Mouse (Mus musculus) thymus, adult 2 months (tissue): ENCODE data around the gene Snx32. TPM values are rescaled to one million over a fixed set of nuclear protein-coding genes. Genes with fewer than 3 reads are reported as not detected.

Experiments used
- DNase-seq: peaks from one replicate; pipeline ENCODE4 v3.0.0; 2021
- H3K27ac ChIP-seq: fragments of 200-500 bp; 2 replicates; pipeline ENCODE4 v1.5.1; 2012; ENCODE audit warnings: low read length, control low read depth; ENCODE audit not compliant: control insufficient read depth, insufficient read depth
- H3K27me3 ChIP-seq: fragments of 200-500 bp; 2 replicates; pipeline ENCODE4 v1.6.1; 2012; ENCODE audit warnings: mild to moderate bottlenecking, low read length, moderate library complexity, mixed read lengths; ENCODE audit not compliant: control insufficient read depth, insufficient read depth
- H3K36me3 ChIP-seq: fragments of 200-500 bp; 2 replicates; pipeline ENCODE4 v1.6.1; 2012; ENCODE audit warnings: mild to moderate bottlenecking, low read length, moderate library complexity; ENCODE audit not compliant: control insufficient read depth, insufficient read depth
- H3K4me1 ChIP-seq: fragments of 200-500 bp; replicated peaks from 2 replicates; pipeline ENCODE4 v1.6.1; 2012; ENCODE audit warnings: low read length; ENCODE audit not compliant: control insufficient read depth, insufficient read depth
- H3K4me3 ChIP-seq: fragments of 200-500 bp; 2 replicates; pipeline ENCODE4 v1.5.1; 2012; ENCODE audit warnings: mild to moderate bottlenecking, low read length, control low read depth, moderate library complexity; ENCODE audit not compliant: control insufficient read depth, insufficient read depth
- CTCF ChIP-seq: fragments of 200-500 bp; IDR thresholded peaks from 2 replicates; pipeline ENCODE4 v1.5.1; 2012; ENCODE audit warnings: mild to moderate bottlenecking, control low read depth, low read length, moderate library complexity, borderline replicate concordance; ENCODE audit not compliant: control insufficient read depth, poor library complexity, insufficient read depth; ENCODE audit errors: extremely low read depth
- POLR2A ChIP-seq: fragments of 200-500 bp; IDR thresholded peaks from 2 replicates; pipeline ENCODE4 v1.6.1; 2012; ENCODE audit warnings: mild to moderate bottlenecking, low read length, control low read depth, moderate library complexity; ENCODE audit not compliant: control insufficient read depth, poor library complexity, insufficient read depth; ENCODE audit errors: extremely low read depth
- WGBS: fragments of 180-500 bp; shearing (Covaris S2); methylation state at CpG from one replicate; pipeline ENCODE4 v1.1.7; 2018; 5-methylcytosine and 5-hydroxymethylcytosine counted together
- polyA plus RNA-seq: library from polyadenylated mRNA; depleted of rRNA; stranded (reverse); fragments of >200 nt; gene quantifications from 2 replicates; pipeline ENCODE4 v1.2.3, GENCODE M21; 2012

Gene Snx32
- polyA plus RNA-seq, 1 experiment = 22.6 TPM

DNA sequence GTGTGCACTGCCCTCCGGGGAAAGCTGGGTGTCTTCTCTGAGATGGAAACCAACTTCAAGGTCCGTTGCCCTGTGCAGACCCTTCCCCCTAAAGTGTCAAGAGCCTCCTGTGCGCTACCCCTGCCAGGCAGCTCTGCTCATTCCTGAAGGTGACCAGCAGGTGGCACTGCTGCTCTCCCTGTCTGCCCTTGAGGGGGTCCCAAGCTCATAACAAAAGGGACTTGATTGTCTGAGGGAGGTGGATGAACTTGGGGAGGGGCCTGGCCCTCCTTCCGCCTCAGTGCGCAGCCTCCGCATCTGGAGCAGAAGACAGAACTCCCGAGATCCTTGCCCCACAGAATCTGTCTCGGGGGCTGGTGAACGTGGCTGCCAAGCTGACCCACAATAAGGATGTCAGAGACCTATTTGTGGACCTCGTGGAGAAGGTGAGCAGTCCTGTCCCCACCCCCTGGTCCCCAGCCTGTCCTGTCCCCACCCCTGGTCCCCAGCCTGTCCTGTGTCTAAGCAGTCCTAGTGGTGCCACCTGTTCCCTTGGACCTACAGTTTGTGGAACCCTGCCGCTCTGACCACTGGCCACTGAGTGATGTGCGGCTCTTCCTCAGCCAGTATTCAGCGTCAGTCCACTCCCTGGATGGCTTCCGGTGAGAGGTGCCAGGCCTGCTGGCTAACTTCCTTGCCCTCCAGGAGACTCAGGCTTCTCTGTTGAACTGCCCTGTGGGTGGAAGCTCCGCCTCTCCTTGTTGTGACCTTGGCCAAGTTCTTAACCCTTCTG lies 46.4 kb downstream of the Snx32 start:
- Histone ChIP-seq H3K4me3 (no peak overlapping the region), H3K27ac (no peak overlapping the region), H3K27me3 (no peaks in the 10 kb centered on the region), H3K4me1 (peaks cover 20% of the 10 kb centered on the region), H3K36me3 (peaks cover 5% of the 10 kb centered on the region)
- TF ChIP-seq POLR2A (no peak), CTCF (peak; percentile 91)
- WGBS = 78% methylated on average over 15 of the region's 15 CpGs
- DNase-seq = peak; percentile 72

DNA sequence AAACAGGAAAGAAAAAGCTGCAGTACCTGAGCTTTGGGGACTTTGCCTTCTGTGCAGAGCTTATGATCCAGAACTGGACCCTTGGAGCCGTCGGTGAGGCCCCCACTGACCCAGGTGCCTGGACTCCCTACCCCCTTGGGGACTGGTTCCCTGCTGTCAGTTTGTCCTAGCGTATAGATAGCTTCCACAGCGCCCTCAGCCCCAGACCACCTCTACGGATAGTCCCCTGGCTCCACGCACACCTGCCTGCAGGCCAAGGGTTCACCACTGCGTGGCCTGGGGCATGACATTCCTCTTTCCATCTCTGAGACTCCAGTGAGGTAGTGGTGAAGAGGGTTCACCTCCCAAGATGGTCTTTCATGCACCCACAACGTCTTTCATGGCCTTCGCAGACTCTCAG lies 47.1 kb downstream of the Snx32 start:
- peaks cover 14% of the 10 kb centered on the region for H3K4me1 ChIP-seq
- DNase-seq = no peak
- no peaks in the 10 kb centered on the region for H3K27me3 ChIP-seq
- no peak overlapping the region for H3K4me3 ChIP-seq
- H3K36me3 ChIP-seq = peaks cover 5% of the 10 kb centered on the region
- H3K27ac ChIP-seq = no peak overlapping the region
- WGBS = 94% methylated on average over 9 of the region's 9 CpGs
- TF ChIP-seq CTCF = no peak
- no peak for TF ChIP-seq POLR2A

DNA sequence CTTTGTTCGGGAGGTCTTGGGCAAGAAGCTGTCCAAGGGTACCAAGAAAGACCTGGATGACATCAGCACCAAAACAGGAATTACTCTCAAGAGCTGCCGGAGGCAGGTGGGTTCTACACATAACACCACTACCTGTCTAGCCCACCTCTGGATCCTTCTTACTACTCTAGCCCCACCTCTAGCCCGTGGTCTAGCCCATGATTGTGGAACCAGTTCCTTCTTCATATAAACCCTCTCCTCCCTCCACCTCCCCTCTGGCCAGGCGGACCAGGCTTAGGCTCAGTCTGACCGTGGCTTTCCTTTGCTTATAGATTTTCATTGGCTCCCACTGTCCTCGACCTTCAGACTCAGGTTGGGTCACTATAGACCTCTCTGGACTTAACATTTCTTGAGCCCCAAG lies 48.9 kb downstream of the Snx32 start:
- no peak overlapping the region for H3K4me3 ChIP-seq
- peaks cover 15% of the 10 kb centered on the region for H3K4me1 ChIP-seq
- H3K27ac ChIP-seq = no peak overlapping the region
- no peak for DNase-seq
- WGBS = 84% methylated on average over 6 of the region's 6 CpGs
- no peak for TF ChIP-seq POLR2A
- no peak for TF ChIP-seq CTCF
- no peaks in the 10 kb centered on the region for H3K27me3 ChIP-seq
- peaks cover 5% of the 10 kb centered on the region for H3K36me3 ChIP-seq

DNA sequence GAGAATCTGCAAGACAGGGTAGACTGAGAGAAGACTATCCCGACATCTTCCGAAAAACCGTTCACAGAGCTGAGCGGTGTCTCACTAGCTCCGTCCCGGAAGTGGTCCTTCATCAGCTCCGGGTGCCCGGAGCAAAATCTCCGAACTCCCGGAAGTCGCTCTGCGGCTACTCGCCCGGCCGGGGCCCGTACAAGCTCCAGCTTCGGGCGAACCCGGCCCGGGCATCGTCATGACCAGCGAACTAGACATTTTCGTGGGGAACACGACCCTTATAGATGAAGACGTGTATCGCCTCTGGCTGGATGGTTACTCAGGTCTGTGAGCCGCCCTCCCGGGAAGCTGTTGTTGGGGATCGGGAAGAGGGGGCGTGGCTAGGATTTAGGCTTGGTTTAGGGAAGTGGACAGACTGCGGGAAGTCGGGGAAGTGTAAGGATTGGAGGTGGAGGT lies 49.9 kb downstream of the Snx32 start, which contains the start of gene Fibp:
TSS of gene Fibp (plus strand) at position 151 of the 447 bp plus-strand sequence.
- under 1% methylated on average over 32 of the region's 32 CpGs for WGBS
- peak within 1 kb of the TSS; percentile 96 for H3K4me3 ChIP-seq
- peak; percentile 79 for DNase-seq
- H3K27ac ChIP-seq = peak within 1 kb of the TSS; percentile 8
- H3K27me3 ChIP-seq = no peaks in the 10 kb centered on the region
- peaks cover 5% of the 10 kb centered on the region for H3K36me3 ChIP-seq
- peaks cover 24% of the 10 kb centered on the region for H3K4me1 ChIP-seq
- TF ChIP-seq CTCF = no peak; the same call in 1 of the 2 replicates
- TF ChIP-seq POLR2A = peak; percentile 67; the same call in 1 of the 2 replicates

DNA sequence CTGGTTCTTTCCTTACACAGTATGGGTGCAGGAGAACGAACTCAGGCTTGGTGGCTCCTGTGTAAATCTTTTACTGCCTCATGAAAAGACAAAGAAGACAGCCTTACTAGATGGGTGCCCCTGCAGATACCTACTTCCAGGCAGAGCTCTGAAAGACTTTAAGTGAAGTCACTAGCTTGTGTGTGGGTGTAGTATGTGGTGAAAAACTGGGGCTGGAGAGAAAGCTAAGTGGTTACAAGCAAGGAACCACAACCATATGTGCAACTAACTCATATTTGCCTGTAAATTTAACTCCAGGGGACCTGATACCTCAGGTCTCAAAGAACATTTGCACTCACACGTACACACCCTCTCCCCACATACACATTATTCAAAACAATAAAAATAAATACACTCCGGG lies 50.4 kb downstream of the Snx32 start:
- Histone ChIP-seq H3K27ac (no peak overlapping the region; the same call in 1 of the 2 replicates), H3K27me3 (no peaks in the 10 kb centered on the region), H3K4me3 (no peak overlapping the region), H3K4me1 (peaks cover 25% of the 10 kb centered on the region), H3K36me3 (peaks cover under 1% of the 10 kb centered on the region)
- 37% methylated on average over 3 of the region's 3 CpGs for WGBS
- DNase-seq = no peak
- TF ChIP-seq POLR2A = no peak
- TF ChIP-seq CTCF = no peak

DNA sequence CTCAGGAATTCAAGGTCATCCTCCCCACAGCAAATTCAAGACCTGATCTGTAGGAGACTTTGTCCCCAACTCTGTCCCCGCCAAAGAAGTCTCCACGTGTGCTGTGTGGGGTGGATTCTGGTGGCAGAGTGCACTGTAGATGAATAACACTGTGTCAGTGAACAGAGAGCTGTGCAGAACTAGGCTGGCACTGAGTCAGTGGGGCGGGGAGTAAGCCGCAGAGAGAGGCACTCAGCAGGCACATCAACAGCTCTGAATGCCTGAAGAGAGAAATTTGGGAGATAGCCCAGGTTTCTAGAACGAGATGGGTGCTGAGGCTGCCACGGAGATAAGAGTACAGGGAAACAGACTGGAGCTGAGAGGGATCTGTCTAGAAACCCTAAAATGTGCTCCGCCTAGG lies 51.3 kb downstream of the Snx32 start:
- TF ChIP-seq CTCF (no peak), POLR2A (no peak)
- no peak for DNase-seq
- H3K36me3 ChIP-seq = no peaks in the 10 kb centered on the region
- peaks cover 25% of the 10 kb centered on the region for H3K4me1 ChIP-seq
- H3K27ac ChIP-seq = no peak overlapping the region
- H3K27me3 ChIP-seq = no peaks in the 10 kb centered on the region
- WGBS = 88% methylated on average over 7 of the region's 7 CpGs
- no peak overlapping the region for H3K4me3 ChIP-seq
